Mouse (Mus musculus): ENCODE data around the gene Metap2. TPM values are rescaled to one million over a fixed set of nuclear protein-coding genes. Genes with fewer than 3 reads are reported as not detected.

Gene Metap2
- polyA plus RNA-seq, 1 experiment from 2014 or later: 200 TPM

DNA sequence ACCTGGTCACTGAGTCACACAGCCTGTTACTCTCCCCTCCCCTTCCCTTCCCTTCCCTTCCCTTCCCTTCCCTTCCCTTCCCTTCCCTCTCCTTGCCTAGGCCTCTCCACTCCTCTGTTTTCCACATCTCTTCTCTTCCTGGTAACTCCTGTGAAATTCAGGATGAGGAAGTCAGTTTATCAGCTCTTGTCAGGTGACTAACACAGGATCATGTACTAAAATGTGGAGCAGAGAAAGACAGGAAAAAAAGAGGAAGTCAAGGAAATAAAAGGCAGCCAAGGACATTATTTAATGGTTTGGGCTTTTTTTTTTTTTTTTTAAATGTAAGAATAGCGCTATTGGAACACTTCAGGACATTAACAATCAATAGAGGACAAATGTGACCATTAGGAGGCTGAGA is 12.1 kb upstream of the Metap2 start:
- no peaks in the 10 kb centered on the region for H3K9me3 ChIP-seq
- H3K27ac ChIP-seq: no peak overlapping the region
- H3K9ac ChIP-seq: no peak overlapping the region
- no peak overlapping the region for H3K4me2 ChIP-seq
- H3K27me3 ChIP-seq: 0 out of 2 replicates have a peak, but pooled peaks cover 3% of the 10 kb centered on the region
- WGBS: 94% methylated on average over 1 of the region's 1 CpGs
- ATAC-seq (ENCODE audit: low FRiP score): no peak
- H3K4me3 ChIP-seq (replicated peaks): no peak overlapping the region
- no peaks in the 10 kb centered on the region for H3K4me1 ChIP-seq
- H3K36me3 ChIP-seq (replicated peaks): no peaks in the 10 kb centered on the region

DNA sequence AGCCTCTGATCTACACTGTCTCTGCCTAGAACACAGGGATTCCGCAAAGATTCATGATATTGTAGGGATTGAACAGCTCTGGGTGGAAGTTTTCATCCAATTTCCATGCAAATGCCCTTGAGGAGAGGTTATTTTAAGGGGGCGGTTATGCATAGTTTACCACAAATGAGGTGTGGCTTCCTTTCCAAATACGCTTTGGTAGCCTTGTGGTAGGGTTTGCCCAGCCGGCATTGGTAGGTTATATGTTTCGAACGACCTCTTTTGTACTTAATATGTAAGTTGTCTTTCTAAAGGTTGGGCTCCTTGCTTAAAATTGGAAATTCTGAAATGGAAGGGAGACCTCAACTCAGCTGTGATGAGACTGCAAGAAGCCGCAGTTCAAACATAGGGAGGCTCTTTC is 11.6 kb upstream of the Metap2 start:
- Histone ChIP-seq H3K9me3 (no peaks in the 10 kb centered on the region), H3K4me2 (no peak overlapping the region), H3K27ac (no peak overlapping the region), H3K36me3 (replicated peaks) (no peaks in the 10 kb centered on the region), H3K27me3 (no peaks in the 10 kb centered on the region), H3K4me1 (no peaks in the 10 kb centered on the region), H3K9ac (no peak overlapping the region), H3K4me3 (replicated peaks) (no peak overlapping the region)
- 93% methylated on average over 7 of the region's 7 CpGs for WGBS
- no peak for ATAC-seq (ENCODE audit: low FRiP score)

DNA sequence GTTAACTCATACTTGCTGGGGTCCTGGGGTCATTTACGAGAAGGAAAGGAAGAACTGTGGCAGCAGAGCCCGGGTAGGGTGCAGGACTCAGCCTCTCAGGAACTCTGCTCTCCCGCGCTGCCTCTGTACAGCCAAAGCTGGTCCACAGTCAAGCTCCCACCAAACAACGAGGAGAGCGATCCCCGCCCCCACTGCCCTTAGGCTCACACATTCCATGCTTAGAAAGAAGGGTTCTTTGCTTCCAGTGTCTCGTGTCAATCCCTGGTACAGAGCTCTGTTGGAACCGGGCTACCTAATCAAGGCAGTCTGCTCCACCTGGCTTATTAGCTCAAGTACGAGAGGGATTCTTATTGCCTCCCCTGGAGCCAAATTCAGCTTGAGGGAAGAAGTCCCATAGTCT is 10.5 kb upstream of the Metap2 start:
- Histone ChIP-seq H3K4me1 (no peaks in the 10 kb centered on the region), H3K27ac (no peak overlapping the region), H3K27me3 (no peaks in the 10 kb centered on the region), H3K36me3 (replicated peaks) (no peaks in the 10 kb centered on the region), H3K9ac (no peak overlapping the region), H3K4me2 (no peak overlapping the region), H3K4me3 (replicated peaks) (no peak overlapping the region), H3K9me3 (no peaks in the 10 kb centered on the region)
- 68% methylated on average over 10 of the region's 10 CpGs for WGBS
- no peak for ATAC-seq (ENCODE audit: low FRiP score)

DNA sequence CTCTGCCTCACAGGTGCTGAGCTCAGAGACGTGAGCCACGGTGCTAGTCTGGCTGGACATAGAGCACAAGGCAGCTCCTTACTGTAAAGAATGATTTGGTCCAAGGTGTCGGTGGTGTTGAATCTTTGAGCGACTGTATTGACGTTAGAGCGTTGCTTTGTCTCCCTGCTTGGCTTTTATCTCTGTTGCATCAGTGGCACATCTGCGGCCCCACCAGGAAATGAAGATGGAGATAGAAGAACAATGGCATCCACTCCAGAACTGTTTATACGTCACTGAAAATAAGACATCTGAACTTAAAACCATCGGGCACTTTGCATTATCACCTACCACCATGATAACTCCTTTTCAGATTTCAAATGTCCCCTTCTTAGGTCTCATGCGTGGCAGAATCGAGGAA is 3.0 kb upstream of the Metap2 start:
- Histone ChIP-seq H3K4me3 (replicated peaks) (no peak overlapping the region), H3K4me2 (no peak overlapping the region), H3K4me1 (no peaks in the 10 kb centered on the region), H3K9ac (no peak overlapping the region), H3K36me3 (replicated peaks) (no peaks in the 10 kb centered on the region), H3K27ac (no peak overlapping the region), H3K27me3 (no peaks in the 10 kb centered on the region), H3K9me3 (no peaks in the 10 kb centered on the region)
- WGBS: 91% methylated on average over 11 of the region's 11 CpGs
- no peak for ATAC-seq (ENCODE audit: low FRiP score)

DNA sequence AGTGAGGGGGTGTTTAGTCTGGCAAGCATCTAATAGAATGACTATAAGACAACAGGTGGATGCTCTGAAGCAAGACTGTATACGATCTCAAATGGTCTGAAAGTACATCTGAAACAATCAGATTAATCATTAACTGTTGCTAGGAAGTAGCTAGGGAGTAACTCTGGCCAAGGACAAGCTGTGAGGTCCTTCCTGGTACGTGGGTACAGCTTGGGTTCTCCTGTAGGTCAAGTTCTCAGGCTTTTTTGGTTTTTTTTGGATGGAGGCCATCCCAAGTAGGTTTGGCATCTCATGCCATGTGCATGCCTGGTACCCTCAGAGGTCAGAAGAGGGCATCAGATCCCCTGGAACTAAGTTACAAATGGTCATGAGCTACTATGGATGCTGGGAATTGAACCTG is 2.4 kb upstream of the Metap2 start:
- no peak for ATAC-seq (ENCODE audit: low FRiP score)
- Histone ChIP-seq H3K4me1 (no peaks in the 10 kb centered on the region), H3K27me3 (no peaks in the 10 kb centered on the region), H3K27ac (no peak overlapping the region), H3K36me3 (replicated peaks) (no peaks in the 10 kb centered on the region), H3K4me3 (replicated peaks) (no peak overlapping the region), H3K4me2 (no peak overlapping the region), H3K9ac (no peak overlapping the region), H3K9me3 (no peaks in the 10 kb centered on the region)
- 64% methylated on average over 2 of the region's 2 CpGs for WGBS

DNA sequence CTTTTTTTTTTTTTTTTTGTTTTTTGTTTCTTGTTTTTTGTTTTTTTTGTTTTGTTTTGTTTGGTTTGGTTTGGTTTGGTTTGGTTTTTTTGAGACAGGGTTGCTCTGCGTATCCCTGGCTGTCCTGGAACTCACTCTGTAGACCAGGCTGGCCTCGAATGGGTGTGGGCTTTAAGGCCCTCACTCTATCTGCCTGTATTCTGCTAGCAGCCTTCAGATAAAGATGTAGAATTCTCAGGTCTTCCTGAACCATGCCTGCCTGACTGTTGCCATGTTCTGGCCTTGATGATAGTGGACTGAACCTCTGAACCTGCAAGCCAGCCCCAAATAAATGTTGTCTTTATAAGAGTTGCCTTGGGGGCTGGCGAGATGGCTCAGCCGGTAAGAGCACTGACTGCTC is 4.3 kb downstream of the Metap2 start:
- no peak for ATAC-seq (ENCODE audit: low FRiP score)
- H3K4me2 ChIP-seq: no peak overlapping the region
- peaks cover 13% of the 10 kb centered on the region for H3K4me1 ChIP-seq
- H3K4me3 ChIP-seq (replicated peaks): no peak overlapping the region
- no peaks in the 10 kb centered on the region for H3K36me3 ChIP-seq (replicated peaks)
- no peak overlapping the region for H3K27ac ChIP-seq
- WGBS: 95% methylated on average over 4 of the region's 4 CpGs
- no peaks in the 10 kb centered on the region for H3K27me3 ChIP-seq
- H3K9ac ChIP-seq: no peak overlapping the region
- H3K9me3 ChIP-seq: no peaks in the 10 kb centered on the region

DNA sequence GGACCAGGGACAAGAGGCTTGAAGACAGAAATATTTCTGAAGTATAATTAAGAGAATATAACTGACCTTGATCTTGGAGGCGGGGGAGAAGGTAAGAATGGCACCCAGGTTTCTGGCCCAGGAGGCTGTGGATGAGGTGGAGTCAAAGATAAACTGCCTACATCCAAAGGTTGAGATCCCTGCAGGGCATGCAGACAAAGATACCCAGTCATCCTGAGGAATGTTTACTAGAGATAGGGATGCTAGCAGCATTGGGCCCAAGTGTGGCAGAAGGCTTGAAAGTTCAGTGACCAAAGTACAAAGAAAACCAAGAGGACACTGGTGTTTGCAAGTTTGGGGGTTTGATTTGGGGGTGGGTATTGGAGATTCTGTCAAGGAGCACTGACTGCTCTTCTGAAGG is 5.9 kb downstream of the Metap2 start:
- 100% methylated on average over 1 of the region's 1 CpGs for WGBS
- H3K27me3 ChIP-seq: no peaks in the 10 kb centered on the region

DNA sequence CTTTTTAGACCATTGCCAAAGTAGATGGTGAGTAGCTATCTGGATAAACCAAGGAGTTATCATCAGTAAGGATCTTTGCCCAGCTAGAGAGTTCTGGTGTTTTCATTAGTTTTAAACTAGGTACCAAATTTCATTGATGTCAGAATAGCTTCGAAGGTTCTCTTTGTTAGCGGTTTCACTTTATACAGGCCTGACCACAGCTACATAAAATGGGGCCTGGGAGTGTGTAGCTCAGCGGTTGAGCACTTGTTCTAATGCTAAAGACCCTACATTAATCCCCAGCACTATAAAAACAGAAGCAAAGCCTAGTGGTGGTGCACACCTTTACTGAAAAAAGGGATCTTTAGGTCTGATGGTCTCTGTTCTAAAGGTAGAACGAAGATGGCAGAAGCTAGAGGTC is 6.3 kb downstream of the Metap2 start:
- Histone ChIP-seq H3K4me3 (replicated peaks) (peak overlapping the region; percentile 97; the same call in 1 of the 2 replicates), H3K9ac (no peak overlapping the region), H3K36me3 (replicated peaks) (peaks cover 15% of the 10 kb centered on the region), H3K4me2 (peak overlapping the region; percentile 62), H3K4me1 (peaks cover 13% of the 10 kb centered on the region), H3K27ac (no peak overlapping the region), H3K27me3 (no peaks in the 10 kb centered on the region), H3K9me3 (no peaks in the 10 kb centered on the region)
- no peak for ATAC-seq (ENCODE audit: low FRiP score)
- WGBS: 61% methylated on average over 4 of the region's 4 CpGs

More for the DNA sequence above, 5.9 kb downstream of the Metap2 start:
- Histone ChIP-seq H3K4me1 (peaks cover 13% of the 10 kb centered on the region), H3K27ac (no peak overlapping the region), H3K9me3 (no peaks in the 10 kb centered on the region), H3K9ac (no peak overlapping the region), H3K4me2 (no peak overlapping the region), H3K36me3 (replicated peaks) (peaks cover 10% of the 10 kb centered on the region), H3K4me3 (replicated peaks) (no peak overlapping the region)
- no peak for ATAC-seq (ENCODE audit: low FRiP score)

DNA sequence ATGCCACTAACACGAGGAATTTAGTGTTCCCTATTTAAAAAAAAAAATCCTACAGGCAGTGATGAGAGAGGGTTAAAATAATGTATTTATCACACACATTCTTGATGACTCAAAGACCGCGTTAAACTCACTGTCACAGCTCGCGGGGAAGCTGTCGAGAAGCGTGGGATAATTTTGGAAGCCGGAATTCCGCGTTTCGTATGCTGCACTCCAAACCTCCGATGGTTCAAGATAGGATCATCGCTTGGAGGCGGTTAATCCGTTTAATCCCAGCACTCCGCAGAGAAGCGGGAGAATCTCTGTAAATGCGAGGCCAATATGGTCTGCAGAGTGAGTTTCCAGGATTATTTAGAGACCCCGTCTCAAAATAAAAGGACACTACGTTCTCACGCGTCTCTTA is 6.9 kb downstream of the Metap2 start:
- Histone ChIP-seq H3K36me3 (replicated peaks) (peaks cover 21% of the 10 kb centered on the region), H3K4me1 (peaks cover 13% of the 10 kb centered on the region), H3K9me3 (no peaks in the 10 kb centered on the region), H3K4me2 (peak overlapping the region; percentile 62), H3K27me3 (no peaks in the 10 kb centered on the region), H3K9ac (peak overlapping the region; percentile 95), H3K27ac (peak overlapping the region; percentile 90), H3K4me3 (replicated peaks) (peak overlapping the region; percentile 97)
- WGBS: under 1% methylated on average over 22 of the region's 22 CpGs
- ATAC-seq (ENCODE audit: low FRiP score): no peak; the same call in 1 of the 2 replicates

DNA sequence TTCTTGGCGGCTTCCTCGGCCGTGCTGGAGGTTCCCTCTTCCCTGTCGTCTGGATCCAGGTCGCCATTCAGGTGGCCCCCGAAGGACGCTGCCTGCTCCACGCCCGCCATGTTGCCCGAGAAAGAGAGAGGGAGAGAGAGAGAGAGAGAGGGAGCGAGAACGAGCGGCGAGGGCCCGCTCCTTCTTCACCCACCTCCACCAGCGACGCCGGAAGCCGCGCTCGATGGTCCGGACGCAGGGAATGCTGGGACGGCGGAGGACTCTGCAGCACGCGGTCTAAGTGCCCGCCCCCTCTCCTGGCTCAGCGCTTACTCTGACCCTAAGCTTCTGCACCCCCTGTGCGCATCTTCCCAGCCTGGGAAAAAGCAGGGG is 7.3 kb downstream of the Metap2 start:
- ATAC-seq (ENCODE audit: low FRiP score): peak; percentile 100
- no peaks in the 10 kb centered on the region for H3K27me3 ChIP-seq
- no peaks in the 10 kb centered on the region for H3K9me3 ChIP-seq
- H3K27ac ChIP-seq: peak overlapping the region; percentile 90
- peak overlapping the region; percentile 97 for H3K4me3 ChIP-seq (replicated peaks)
- H3K9ac ChIP-seq: peak overlapping the region; percentile 95
- H3K4me1 ChIP-seq: peaks cover 13% of the 10 kb centered on the region
- H3K4me2 ChIP-seq: peak overlapping the region; percentile 62
- H3K36me3 ChIP-seq (replicated peaks): peaks cover 25% of the 10 kb centered on the region
- under 1% methylated on average over 22 of the region's 30 CpGs for WGBS

DNA sequence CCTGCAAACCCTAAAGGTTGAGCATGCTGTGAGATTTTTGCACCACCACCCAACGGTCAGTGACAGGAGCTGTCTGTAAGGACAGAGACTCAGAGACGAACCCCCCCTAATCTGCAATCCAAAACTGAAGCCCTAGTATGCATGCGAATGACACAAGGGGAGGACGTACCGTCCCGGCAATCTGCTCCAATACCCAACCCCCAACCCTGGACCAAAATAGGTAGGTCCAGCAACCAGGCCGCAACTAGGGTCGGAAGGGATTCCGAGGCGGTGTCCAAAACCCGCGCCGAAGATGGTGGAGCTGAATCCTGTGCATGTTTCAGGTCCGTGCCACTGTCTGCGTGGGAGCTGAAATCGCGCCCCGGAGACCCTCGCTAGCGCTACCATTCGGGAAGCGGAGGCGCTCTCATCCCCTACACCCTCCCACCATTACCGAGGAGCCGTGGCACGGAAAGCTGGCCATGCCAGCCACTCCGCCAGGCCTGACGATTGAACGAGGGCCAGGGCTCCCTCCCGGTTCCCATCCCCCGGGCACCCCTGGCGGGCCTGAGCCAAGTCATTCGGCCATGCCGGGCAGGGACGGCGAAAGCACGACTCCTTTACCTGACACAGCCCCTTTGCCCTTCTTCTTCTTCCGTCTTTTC is 7.8 kb downstream of the Metap2 start:
- peak; percentile 71 for ATAC-seq (ENCODE audit: low FRiP score)
- peak overlapping the region; percentile 95 for H3K9ac ChIP-seq

DNA sequence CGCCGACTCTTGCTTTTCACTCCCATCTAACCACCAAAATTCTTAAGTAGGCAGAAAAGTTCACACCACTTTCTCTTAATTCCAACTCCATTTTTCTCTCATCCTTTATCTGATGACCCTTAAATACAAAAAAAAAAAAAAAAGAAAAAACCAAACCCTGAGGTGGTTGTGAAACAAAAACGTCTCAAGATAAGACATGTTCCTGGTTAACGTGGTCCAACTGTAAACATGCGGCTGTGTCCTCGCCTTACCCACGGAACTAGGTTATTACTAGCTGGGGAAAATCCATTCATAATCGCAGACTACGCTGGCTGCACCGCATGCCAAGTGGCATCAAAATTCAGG is 8.3 kb downstream of the Metap2 start:
- Histone ChIP-seq H3K36me3 (replicated peaks) (peaks cover 32% of the 10 kb centered on the region), H3K9me3 (no peaks in the 10 kb centered on the region), H3K27ac (no peak overlapping the region), H3K9ac (peak overlapping the region; percentile 95), H3K27me3 (no peaks in the 10 kb centered on the region), H3K4me2 (peak overlapping the region; percentile 62), H3K4me1 (peaks cover 13% of the 10 kb centered on the region), H3K4me3 (replicated peaks) (peak overlapping the region; percentile 97)
- 21% methylated on average over 10 of the region's 10 CpGs for WGBS
- ATAC-seq (ENCODE audit: low FRiP score): no peak

More for the DNA sequence above, 7.8 kb downstream of the Metap2 start:
- Histone ChIP-seq H3K9me3 (no peaks in the 10 kb centered on the region), H3K4me1 (peaks cover 13% of the 10 kb centered on the region), H3K27ac (peak overlapping the region; percentile 90), H3K27me3 (no peaks in the 10 kb centered on the region), H3K4me2 (peak overlapping the region; percentile 62), H3K36me3 (replicated peaks) (peaks cover 28% of the 10 kb centered on the region), H3K4me3 (replicated peaks) (peak overlapping the region; percentile 97)
- under 1% methylated on average over 38 of the region's 38 CpGs for WGBS

DNA sequence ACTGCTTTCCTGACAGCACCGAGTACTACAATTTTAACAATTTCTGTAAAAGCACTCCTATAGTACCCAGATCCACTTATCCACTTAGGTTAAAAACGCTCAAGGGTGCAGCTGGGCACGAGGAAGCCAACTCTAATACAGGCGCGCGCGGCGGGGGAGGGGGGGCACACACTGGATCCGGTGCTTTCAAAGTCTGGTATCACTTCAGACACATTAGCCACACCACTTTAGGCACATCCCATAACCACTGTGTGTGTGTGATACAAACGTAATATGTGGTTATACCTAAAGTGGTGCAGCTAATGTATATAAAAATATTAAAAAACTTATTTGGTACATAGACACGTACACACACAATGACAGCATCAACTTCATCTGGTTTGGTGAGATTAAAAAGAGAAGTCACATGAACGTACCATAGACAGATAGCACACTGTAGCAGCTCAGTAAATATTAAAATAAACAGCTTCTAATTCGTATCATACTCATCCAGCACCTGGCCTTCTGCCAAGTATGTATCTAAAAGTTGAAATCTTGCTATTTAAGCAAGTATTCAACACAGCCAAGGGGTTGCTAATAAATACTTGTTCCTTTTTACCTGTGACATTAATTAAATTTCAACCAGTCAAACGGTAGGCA is 10.9 kb downstream of the Metap2 start:
- Histone ChIP-seq H3K27ac (no peak overlapping the region), H3K9ac (no peak overlapping the region), H3K9me3 (no peaks in the 10 kb centered on the region), H3K4me3 (replicated peaks) (no peak overlapping the region), H3K27me3 (no peaks in the 10 kb centered on the region), H3K36me3 (replicated peaks) (peaks cover 40% of the 10 kb centered on the region), H3K4me1 (peaks cover 13% of the 10 kb centered on the region), H3K4me2 (no peak overlapping the region)
- no peak for ATAC-seq (ENCODE audit: low FRiP score)
- WGBS: 93% methylated on average over 14 of the region's 14 CpGs
